Mouse (Mus musculus) embryonic facial prominence, embryonic 12.5 days (tissue): ENCODE measurements around the gene Agmat. TPM values are rescaled to one million over a fixed set of nuclear protein-coding genes. Genes with fewer than 3 reads are reported as not detected.

Experiments
- ATAC-seq: fragments of 200-750 bp; cut with Nextera tagmentation; 2 replicates; pipeline ENCODE4 v1.8.0; 2017; ENCODE audit not compliant: insufficient number of reproducible peaks, insufficient read depth, low FRiP score, low TSS enrichment
- H3K27ac ChIP-seq: fragments of 300-500 bp; sonication (generic); 2 replicates; pipeline ENCODE4 v1.5.1; 2016; ENCODE audit warnings: mild to moderate bottlenecking
- H3K27me3 ChIP-seq: fragments of 300-500 bp; sonication (generic); 2 replicates; pipeline ENCODE4 v1.6.1; 2016; ENCODE audit warnings: mild to moderate bottlenecking, moderate library complexity
- H3K36me3 ChIP-seq: fragments of 300-500 bp; sonication (generic); 2 replicates; pipeline ENCODE4 v1.6.1; 2016; ENCODE audit warnings: mild to moderate bottlenecking
- H3K4me1 ChIP-seq: fragments of 300-500 bp; sonication (generic); 2 replicates; pipeline ENCODE4 v1.6.1; 2016
- H3K4me2 ChIP-seq: fragments of 300-500 bp; sonication (generic); replicated peaks from 2 replicates; pipeline ENCODE4 v1.6.1; 2016; ENCODE audit warnings: mild to moderate bottlenecking, moderate library complexity
- H3K4me3 ChIP-seq: fragments of 300-500 bp; sonication (generic); 2 replicates; pipeline ENCODE4 v1.5.1; 2016; ENCODE audit warnings: mild to moderate bottlenecking
- H3K9ac ChIP-seq: fragments of 300-500 bp; sonication (generic); 2 replicates; pipeline ENCODE4 v1.6.1; 2016; ENCODE audit warnings: mild to moderate bottlenecking, moderate library complexity
- H3K9me3 ChIP-seq: fragments of 300-500 bp; sonication (generic); 2 replicates; pipeline ENCODE4 v1.6.1; 2016; ENCODE audit warnings: mild to moderate bottlenecking, moderate library complexity
- WGBS: fragments of 180-500 bp; shearing (Covaris S2); methylation state at CpG from one replicate; pipeline ENCODE4 v1.1.7; 2016; 5-methylcytosine and 5-hydroxymethylcytosine counted together
- polyA plus RNA-seq: library from polyadenylated mRNA; unstranded; fragments of >200 nt; fragmentation: Nextera tagmentation; extraction: Ambion mirVana; gene quantifications from 2 replicates; pipeline ENCODE4 v1.2.1, GENCODE M21; 2016

The Agmat gene
- polyA plus RNA-seq, 1 experiment from 2014 or later = not detected

DNA sequence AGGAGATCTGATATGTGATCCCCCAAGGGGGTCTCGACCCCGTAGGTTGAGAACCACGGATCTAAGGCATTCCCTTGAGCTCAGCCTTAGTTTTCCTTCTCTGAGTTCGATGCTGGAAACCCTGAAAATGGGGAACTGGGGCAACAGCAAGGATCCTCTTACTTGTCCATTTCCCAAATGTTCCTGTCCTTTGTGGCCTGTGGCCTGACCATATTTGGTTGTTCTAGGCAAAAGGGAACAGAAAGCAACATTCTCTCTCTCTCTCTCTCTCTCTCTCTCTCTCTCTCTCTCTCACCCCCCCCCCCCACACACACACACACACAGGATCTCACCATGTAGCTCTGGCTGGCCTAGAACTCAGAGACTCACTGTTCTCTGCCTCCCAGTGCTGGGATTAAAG, 9.6 kb upstream of the Agmat start:
- 70% methylated on average over 4 of the region's 4 CpGs for WGBS

GRCm38 (mm10) chr4:141738015-141738414, 8.5 kb upstream of the Agmat start:
- H3K9ac ChIP-seq = no peak overlapping the region
- 77% methylated on average over 8 of the region's 8 CpGs for WGBS
- no peaks in the 10 kb centered on the region for H3K27me3 ChIP-seq
- H3K4me2 ChIP-seq = no peak overlapping the region
- H3K36me3 ChIP-seq = no peaks in the 10 kb centered on the region
- H3K9me3 ChIP-seq = no peaks in the 10 kb centered on the region
- H3K4me1 ChIP-seq = no peaks in the 10 kb centered on the region
- no peak overlapping the region for H3K27ac ChIP-seq
- H3K4me3 ChIP-seq = no peak overlapping the region
- no peak for ATAC-seq

More for the DNA sequence above, 9.6 kb upstream of the Agmat start:
- no peak overlapping the region for H3K27ac ChIP-seq
- H3K4me1 ChIP-seq = no peaks in the 10 kb centered on the region
- H3K9ac ChIP-seq = no peak overlapping the region
- H3K4me2 ChIP-seq = no peak overlapping the region
- H3K4me3 ChIP-seq = no peak overlapping the region
- H3K9me3 ChIP-seq = no peaks in the 10 kb centered on the region
- no peaks in the 10 kb centered on the region; the same call in 1 of the 2 replicates for H3K27me3 ChIP-seq
- no peaks in the 10 kb centered on the region for H3K36me3 ChIP-seq
- no peak for ATAC-seq

GRCm38 (mm10) chr4:141741856-141742255, 4.6 kb upstream of the Agmat start:
- H3K9me3 ChIP-seq = no peaks in the 10 kb centered on the region
- no peak overlapping the region for H3K4me2 ChIP-seq
- no peaks in the 10 kb centered on the region for H3K4me1 ChIP-seq
- 55% methylated on average over 9 of the region's 9 CpGs for WGBS
- H3K27ac ChIP-seq = peak overlapping the region; percentile 14; the same call in 1 of the 2 replicates
- no peak for ATAC-seq
- peaks cover 3% of the 10 kb centered on the region; the same call in 1 of the 2 replicates for H3K27me3 ChIP-seq
- no peak overlapping the region for H3K9ac ChIP-seq
- no peak overlapping the region for H3K4me3 ChIP-seq
- H3K36me3 ChIP-seq = no peaks in the 10 kb centered on the region

GRCm38 (mm10) chr4:141742381-141742780, 4.1 kb upstream of the Agmat start:
- no peak overlapping the region for H3K4me3 ChIP-seq
- H3K4me1 ChIP-seq = no peaks in the 10 kb centered on the region
- H3K27ac ChIP-seq = peak overlapping the region; percentile 14; the same call in 1 of the 2 replicates
- ATAC-seq = no peak
- WGBS = 87% methylated on average over 4 of the region's 4 CpGs
- H3K4me2 ChIP-seq = no peak overlapping the region
- no peak overlapping the region for H3K9ac ChIP-seq
- no peaks in the 10 kb centered on the region for H3K36me3 ChIP-seq
- H3K9me3 ChIP-seq = no peaks in the 10 kb centered on the region
- H3K27me3 ChIP-seq = peaks cover 5% of the 10 kb centered on the region; the same call in 1 of the 2 replicates

- Histone ChIP-seq H3K4me2 (no peak overlapping the region), H3K27ac (no peak overlapping the region), H3K27me3 (peaks cover 5% of the 10 kb centered on the region; the same call in 1 of the 2 replicates), H3K9ac (no peak overlapping the region), H3K4me3 (no peak overlapping the region), H3K9me3 (no peaks in the 10 kb centered on the region), H3K4me1 (peaks cover 4% of the 10 kb centered on the region; the same call in 1 of the 2 replicates), H3K36me3 (no peaks in the 10 kb centered on the region)
- ATAC-seq = no peak
- WGBS = 35% methylated on average over 11 of the region's 11 CpGs
These were observed 3.1 kb downstream of the Agmat start for GRCm38 (mm10) chr4:141749557-141749956.

GRCm38 (mm10) chr4:141750826-141751225, 4.4 kb downstream of the Agmat start:
- Histone ChIP-seq H3K9me3 (no peaks in the 10 kb centered on the region), H3K9ac (no peak overlapping the region), H3K27ac (no peak overlapping the region), H3K27me3 (peaks cover 5% of the 10 kb centered on the region; the same call in 1 of the 2 replicates), H3K4me1 (peaks cover 4% of the 10 kb centered on the region; the same call in 1 of the 2 replicates), H3K36me3 (no peaks in the 10 kb centered on the region), H3K4me2 (no peak overlapping the region), H3K4me3 (no peak overlapping the region)
- ATAC-seq = no peak
- WGBS = 57% methylated on average over 3 of the region's 3 CpGs

- Histone ChIP-seq H3K9ac (no peak overlapping the region), H3K27me3 (peaks cover 4% of the 10 kb centered on the region; the same call in 1 of the 2 replicates), H3K27ac (0 out of 2 replicates have a peak overlapping the region, but pooled peaks have one; percentile 4), H3K9me3 (no peaks in the 10 kb centered on the region), H3K4me2 (no peak overlapping the region), H3K4me3 (no peak overlapping the region), H3K36me3 (no peaks in the 10 kb centered on the region), H3K4me1 (peaks cover 4% of the 10 kb centered on the region; the same call in 1 of the 2 replicates)
- WGBS = 44% methylated on average over 4 of the region's 4 CpGs
- ATAC-seq = no peak
These were observed 5.1 kb downstream of the Agmat start for GRCm38 (mm10) chr4:141751419-141752075.

DNA sequence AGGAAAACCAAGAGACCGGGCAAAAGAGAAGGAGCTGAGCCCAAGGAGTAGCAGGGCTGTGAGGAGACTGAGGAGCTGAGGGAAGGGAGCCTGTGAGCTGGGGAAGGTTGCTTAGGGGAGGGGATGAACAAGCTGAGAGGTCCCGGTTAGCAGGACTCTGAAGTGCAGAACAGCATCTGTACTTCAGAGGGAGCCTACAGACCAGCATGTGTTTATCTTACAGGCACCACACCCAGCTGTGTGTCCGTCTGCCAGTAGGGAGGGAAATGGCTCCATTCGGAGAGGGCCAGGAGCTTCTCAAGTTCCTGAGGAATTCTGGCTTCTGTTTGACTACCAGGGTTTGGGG, 5.6 kb downstream of the Agmat start:
- H3K4me3 ChIP-seq = no peak overlapping the region
- no peak overlapping the region for H3K9ac ChIP-seq
- 7% methylated on average over 4 of the region's 4 CpGs for WGBS
- H3K9me3 ChIP-seq = no peaks in the 10 kb centered on the region
- H3K27me3 ChIP-seq = no peaks in the 10 kb centered on the region
- peaks cover 4% of the 10 kb centered on the region; the same call in 1 of the 2 replicates for H3K4me1 ChIP-seq
- no peak overlapping the region for H3K4me2 ChIP-seq
- H3K36me3 ChIP-seq = no peaks in the 10 kb centered on the region
- 0 out of 2 replicates have a peak, but pooled peaks have one; percentile 54 for ATAC-seq
- 0 out of 2 replicates have a peak overlapping the region, but pooled peaks have one; percentile 4 for H3K27ac ChIP-seq

DNA sequence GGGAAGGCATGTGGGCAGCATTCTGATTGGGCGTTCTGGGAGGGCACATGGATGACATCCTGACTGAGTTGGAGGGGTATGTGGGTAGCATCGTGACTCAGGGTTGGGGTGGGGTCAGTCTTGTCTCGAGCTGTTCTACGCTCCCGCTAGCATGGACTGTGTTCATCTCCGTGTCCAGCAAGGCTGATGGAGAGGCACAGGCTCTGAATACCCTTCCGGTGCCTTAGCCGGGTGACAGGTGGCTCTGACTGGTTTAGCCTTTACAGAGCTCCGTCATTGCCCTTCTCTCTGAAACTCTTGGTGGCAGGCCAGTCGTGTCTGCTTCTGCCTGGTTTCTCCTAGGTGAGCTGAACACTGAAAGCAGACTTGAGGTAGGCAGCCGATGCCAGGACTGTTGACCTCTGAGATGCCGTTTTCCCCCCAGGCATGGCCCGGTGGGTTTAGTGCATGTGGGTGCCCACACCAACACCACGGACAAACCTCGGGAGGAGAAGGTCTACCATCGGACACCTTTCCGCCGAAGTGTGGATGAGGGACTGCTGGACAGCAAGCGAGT, 9.0 kb downstream of the Agmat start:
- H3K27me3 ChIP-seq = no peaks in the 10 kb centered on the region
- no peak overlapping the region for H3K9ac ChIP-seq
- H3K4me1 ChIP-seq = peaks cover 4% of the 10 kb centered on the region; the same call in 1 of the 2 replicates
- ATAC-seq = no peak
- H3K27ac ChIP-seq = no peak overlapping the region
- H3K9me3 ChIP-seq = no peaks in the 10 kb centered on the region
- no peak overlapping the region for H3K4me3 ChIP-seq
- WGBS = 88% methylated on average over 19 of the region's 19 CpGs
- no peaks in the 10 kb centered on the region for H3K36me3 ChIP-seq
- no peak overlapping the region for H3K4me2 ChIP-seq

DNA sequence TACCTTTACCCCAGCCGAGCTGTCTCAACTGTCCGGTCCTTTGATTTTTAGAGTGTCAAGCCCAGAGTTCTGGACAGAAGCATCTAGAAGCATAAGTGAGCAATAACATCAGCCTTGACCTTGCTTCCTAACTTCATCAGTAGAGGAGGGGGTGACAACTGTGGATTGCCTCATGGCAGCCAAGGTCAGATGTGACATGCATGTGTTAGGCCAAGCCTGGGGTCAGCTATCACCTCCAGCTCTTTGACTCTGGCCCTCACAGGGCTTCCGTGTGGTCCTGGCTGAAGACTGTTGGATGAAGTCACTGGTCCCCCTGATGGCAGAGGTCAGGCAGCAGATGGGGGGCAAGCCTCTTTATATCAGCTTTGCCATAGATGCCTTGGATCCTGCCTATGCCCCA, 10.7 kb downstream of the Agmat start:
- ATAC-seq = no peak
- 94% methylated on average over 3 of the region's 3 CpGs for WGBS
- Histone ChIP-seq H3K27me3 (no peaks in the 10 kb centered on the region), H3K27ac (no peak overlapping the region), H3K4me1 (no peaks in the 10 kb centered on the region), H3K9ac (no peak overlapping the region), H3K9me3 (no peaks in the 10 kb centered on the region), H3K4me3 (no peak overlapping the region), H3K36me3 (0 out of 2 replicates have a peak, but pooled peaks cover 12% of the 10 kb centered on the region), H3K4me2 (no peak overlapping the region)

DNA sequence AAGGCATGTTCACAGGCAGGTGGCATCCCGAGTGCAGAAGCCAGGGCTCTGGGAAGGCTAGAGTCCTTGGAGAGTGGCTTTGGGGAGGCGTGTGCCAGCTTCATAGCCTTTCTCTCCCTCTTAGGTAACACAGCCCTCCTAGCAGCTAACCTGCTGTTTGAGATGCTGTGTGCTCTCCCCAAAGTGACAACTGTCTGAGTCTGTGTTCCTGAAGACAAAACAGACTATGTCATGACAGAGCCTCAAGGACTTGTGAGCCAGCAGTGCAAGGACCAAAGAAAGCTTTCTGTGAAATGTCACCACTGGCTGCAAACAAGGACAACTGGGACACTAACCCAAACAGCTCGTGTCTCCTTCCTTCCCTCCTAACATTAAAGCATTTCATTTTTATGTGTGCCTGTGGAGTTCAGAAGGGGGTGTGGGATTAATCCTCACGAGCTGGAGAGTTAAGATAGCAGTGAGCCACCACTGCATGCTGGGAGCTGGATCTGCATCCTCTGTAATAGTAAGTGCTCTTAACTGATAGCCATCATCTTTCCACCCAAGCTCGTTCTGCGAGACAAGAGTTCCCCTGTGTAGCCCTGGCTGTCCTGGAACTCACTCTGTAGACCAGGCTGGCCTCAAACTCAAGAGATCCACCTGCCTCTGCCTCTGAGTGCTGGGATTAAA, 12.5 kb downstream of the Agmat start:
- Histone ChIP-seq H3K4me1 (no peaks in the 10 kb centered on the region), H3K9ac (no peak overlapping the region), H3K4me3 (no peak overlapping the region), H3K27me3 (no peaks in the 10 kb centered on the region), H3K36me3 (peaks cover 30% of the 10 kb centered on the region), H3K27ac (no peak overlapping the region), H3K4me2 (no peak overlapping the region), H3K9me3 (no peaks in the 10 kb centered on the region)
- ATAC-seq = no peak
- 75% methylated on average over 6 of the region's 6 CpGs for WGBS

DNA sequence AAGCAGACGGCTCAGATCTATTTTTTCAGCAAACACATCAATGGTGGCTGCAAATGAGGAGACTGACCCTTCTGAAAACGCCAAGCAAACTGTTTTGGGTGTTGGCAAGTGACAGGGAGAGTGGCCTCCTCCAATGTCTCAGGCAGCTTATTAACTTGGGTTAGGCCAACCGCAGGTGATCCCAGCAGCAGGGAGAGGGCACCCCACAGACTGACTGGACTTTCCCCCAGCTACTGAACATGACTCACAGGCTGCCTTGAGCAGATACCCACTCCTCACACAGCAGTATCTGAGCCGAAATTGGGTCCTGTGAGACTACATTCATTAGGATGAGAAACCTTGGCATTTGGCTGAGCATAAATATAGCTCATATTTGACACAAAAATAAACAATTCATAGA, 14.5 kb downstream of the Agmat start:
- Histone ChIP-seq H3K9ac (no peak overlapping the region), H3K4me3 (no peak overlapping the region), H3K27ac (no peak overlapping the region), H3K4me1 (no peaks in the 10 kb centered on the region), H3K9me3 (no peaks in the 10 kb centered on the region), H3K27me3 (no peaks in the 10 kb centered on the region), H3K36me3 (peaks cover 45% of the 10 kb centered on the region), H3K4me2 (no peak overlapping the region)
- WGBS = 82% methylated on average over 4 of the region's 4 CpGs
- no peak for ATAC-seq
